Mouse (Mus musculus) cerebellum, adult 9-10 months (tissue): ENCODE results near the gene Rpl21.
A peak's percentile ranks its signal among the peaks of the same experiment; 100 is the strongest.

ENCODE experiments used
- DNase-seq: peaks from one replicate; pipeline ENCODE4 v3.0.0; 2022

Rpl21 gene

DNA sequence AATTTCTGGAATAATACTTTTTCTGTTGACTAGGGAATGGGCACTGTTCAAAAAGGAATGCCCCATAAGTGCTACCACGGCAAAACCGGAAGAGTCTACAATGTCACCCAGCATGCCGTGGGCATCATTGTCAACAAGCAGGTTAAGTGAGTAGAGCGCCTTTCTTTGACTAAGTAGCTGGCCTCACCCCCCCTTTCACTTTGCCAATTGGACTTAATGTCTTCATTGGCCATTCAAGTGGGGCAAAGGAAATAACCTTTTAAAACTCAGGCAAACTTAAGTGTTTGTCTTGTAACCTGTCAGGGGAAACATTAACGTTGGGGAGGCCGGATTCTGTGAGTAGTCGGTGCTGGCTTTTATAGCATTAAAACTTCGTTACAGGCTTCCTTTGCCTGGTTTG lies 2.3 kb downstream of the Rpl21 start:
- no peak for DNase-seq

DNA sequence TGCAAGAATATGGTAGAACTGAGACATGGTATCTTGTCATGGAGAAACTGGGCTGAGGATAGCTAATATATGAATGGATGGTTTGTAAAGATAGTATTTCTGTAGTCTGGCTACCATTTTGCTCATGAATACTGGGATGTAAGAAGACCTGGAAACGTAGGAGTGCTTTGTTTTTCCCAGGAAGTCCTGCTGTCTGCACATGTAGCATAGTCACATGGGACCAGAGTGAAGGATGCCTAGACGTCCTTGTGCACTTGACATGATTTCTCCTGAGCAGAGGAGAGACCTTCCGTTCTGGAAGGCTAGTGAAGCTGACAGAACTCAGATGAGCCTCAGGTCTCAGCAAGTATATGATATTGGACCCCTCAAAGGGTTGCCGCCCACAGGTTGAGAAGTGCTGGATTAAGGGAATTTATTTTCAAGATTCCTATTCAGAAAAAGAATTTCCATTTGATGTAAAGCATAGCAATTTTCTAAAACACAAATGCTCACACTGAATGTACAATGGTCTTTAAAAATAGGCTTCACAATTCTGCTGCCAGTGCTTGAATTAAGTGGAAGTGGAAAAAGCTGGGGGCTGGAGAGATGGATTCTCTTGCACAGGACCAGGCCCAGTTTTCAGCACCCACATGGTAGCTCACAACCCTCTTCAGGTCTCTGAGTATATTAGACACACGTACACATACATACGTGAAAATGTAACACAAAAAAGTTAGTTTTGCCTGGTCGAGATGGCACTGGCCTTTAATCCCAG lies 5.5 kb downstream of the Rpl21 start:
- DNase-seq: no peak

DNA sequence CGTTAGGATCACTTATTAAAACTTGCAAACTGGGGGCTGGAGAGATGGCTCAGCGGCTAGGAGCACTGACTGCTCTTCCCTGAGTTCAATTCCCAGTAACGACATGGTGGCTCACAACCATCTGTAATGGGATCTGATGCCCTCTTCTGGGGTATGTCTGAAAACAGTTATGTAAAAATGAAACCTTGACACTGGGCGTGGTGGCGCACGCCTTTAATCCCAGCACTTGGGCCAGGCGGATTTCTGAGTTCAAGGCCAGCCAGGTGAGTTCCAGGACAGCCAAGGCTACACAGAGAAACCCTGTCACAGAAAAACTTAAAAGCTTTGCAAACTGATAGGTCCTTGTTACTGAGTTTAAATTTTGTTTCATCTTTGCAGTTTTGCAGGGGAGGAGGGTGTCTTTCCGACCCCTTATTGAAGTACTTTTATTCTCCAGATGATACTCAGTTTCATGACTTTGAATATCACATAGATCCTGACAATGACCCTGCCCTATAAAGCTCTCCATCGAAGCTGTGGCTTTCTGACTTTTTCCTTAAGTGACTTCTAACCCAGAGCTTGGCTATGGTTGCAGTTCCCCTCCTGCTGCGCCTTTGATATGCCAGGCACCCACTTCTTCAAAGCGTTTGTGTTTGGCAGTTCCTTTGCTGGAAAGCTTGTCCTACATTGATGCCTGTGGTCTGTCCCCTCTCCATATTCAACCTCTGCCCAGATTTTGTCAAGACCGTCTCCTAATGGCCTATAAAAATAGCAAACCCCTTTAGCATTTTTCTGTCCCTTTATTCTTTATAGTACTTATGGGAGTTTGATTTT lies 6.4 kb downstream of the Rpl21 start:
- DNase-seq: no peak

DNA sequence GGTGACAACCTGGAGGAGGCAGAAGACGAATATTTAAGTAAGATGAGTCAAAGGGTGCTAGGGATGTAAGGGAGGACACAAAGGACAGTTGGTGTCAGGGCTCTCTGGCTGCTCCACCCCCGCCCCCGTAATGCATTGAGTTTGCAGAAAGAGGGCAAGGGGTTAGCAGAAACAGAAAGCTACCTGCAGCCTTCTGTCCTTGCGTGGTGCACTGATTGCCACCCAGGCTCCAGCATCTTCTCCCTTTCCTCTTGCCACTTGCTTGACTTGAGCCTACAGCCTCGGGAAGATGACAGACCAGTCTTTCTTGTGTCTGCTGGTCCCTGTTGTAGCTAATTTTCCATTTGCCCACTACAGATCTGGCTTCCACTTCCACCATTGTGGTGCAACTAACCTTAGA lies 7.1 kb downstream of the Rpl21 start:
- DNase-seq: no peak

DNA sequence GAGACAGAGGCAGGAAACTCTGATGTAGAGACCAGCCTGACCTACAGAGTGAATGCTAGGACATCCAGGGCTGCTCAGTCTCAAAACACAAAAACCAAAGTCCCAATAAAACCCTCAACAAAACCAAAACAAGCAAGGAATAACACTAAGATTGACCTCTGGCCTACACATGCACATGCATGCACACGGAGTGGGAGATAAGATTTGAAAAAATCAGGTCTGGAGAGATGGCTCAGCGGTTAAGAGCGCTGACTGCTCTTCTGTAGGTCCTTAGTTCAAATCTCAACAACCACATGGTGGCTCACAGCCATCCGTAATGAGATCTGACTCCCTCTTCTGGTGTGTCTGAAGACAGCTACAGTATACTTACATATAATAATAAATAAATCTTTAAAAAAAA lies 7.7 kb downstream of the Rpl21 start:
- no peak for DNase-seq

DNA sequence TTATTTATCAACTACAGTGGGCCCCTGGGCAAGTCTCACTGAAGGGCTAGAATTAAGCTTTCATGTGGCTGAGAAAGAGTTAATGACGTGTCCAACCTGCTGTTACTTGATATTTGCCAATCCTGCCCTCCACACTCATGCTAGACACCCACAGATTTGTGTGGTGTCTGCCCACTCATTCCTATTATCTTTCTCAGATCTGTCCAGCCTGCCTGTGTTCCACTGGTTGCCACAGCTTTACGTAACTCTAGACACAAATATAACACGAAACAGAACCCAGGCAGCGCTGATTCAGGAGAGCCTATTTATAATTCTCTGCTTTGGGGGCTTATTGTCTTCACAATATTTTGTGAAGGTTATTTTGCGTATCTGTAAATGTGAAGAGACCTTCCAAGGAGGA lies 8.6 kb downstream of the Rpl21 start:
- DNase-seq: no peak

DNA sequence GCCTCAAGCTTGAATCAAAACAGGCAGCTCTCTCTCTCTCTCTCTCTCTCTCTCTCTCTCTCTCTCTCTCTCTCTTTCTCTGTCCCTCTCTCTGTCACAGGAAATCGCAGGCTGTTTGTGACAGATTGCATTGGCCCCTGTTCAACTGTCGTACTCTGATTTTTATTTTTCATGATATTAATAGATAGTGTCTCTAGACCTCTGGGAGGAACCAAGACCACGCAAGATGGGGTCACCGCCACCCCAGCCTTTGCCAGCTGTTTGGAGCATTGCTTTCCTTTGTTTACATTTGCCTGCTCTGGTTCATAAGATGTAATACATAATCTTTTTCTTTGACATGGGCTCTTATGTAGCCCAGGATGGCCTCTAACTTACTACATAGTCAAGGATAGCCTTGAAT lies 9.3 kb downstream of the Rpl21 start:
- DNase-seq: no peak

DNA sequence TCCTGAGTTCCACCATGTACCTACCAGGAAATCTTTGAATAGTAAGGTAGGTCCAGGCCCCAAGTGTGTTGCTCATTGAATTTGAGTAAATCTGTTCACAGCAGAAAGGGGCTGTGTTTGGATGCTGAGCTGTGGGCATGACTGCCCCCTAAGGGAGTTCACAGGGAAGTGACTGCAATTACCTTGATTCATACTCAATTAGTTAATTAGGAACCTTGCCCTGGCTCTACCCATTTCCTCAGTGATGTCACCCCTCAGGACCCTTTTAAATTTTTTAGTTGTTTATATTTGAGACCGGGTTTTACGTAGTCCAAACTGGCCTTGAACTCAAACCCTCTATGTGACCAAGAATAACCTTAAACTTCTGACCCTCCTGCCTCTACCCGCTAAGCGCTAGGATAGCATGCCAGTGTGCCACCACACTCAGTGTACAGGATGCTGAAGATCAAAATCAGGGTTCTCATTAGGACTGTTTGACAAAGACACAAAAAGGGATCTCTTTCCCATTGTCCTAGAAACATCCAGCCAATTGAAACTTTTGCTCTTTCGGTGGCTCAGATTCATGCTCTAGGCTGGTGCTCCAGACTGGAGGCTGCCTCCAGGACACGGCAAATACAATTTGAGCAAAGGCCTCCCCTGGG lies 11.7 kb downstream of the Rpl21 start:
- peak; percentile 35 for DNase-seq

DNA sequence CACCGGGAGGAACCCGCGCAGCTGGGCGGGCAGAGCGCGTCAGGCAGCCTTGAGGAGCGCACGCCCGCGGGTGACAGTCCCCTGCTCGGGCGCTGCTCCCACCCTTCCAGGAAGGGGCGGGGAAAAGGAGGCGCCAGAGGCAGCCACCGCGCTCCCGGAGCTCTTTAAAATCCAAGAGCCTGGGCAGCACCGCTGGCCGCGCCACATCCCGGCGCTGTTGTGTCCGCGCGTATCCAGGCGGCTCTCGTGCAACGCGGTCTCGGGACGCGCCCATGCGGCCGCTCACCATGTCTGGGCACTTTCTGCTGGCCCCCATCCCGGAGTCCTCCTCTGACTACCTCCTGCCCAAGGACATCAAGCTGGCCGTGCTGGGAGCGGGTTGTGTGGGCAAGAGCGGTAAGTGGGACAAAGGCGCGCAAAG lies 12.3 kb downstream of the Rpl21 start, which contains the start of gene Rasl11a:
Gene Rasl11a (plus strand): TSS at position 127 of the 421 bp plus-strand sequence.
- peak; percentile 69 for DNase-seq

DNA sequence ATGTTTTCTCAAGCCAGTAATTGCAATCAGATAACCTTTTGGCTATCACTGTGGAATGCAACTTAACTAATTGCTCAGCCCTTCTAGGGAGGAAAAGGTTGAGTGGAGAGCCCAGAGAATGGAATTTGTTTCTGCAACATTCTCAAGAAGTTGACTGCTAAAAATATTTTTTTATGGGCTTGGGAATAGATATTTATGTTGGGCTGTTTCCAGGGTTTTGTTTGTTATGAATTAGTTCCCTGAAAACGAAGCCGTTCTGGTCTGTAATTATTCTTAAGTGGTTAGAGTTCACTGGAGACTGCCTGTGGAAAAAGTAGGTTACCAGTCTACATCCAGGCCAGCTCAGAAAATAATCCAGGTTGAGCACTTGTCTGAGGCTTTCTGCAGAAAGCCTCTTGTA lies 13.8 kb downstream of the Rpl21 start:
- no peak for DNase-seq

DNA sequence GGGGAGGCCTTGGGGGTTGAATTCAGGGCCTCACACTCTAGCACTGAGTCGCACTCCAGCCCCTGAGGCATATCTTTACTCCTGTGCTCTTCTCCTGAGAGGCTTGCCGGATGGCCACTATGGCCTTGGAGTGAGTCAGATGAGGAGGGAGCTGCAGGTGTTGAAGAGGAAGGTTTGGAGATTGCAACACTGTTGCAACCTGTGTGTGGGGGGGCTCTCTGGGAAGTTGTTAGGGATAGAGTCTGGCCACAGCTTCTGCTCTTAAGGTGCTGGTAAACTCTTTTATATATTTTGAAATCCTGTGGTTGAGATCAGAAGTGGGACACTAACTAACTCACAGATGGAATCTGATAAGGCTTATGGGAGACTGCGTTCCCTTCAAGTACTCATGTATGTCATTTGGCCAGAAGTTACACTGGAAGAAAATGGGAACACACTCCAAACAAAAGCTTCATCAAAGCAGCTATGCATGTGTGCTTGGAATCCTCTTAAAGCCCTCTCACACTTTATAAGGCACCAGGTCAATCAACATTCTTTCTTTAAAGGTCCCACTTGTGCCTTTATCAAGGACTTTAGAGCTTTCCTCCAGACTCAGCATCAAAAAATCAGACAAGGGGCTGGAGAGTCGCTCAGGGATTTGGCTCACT lies 16.4 kb downstream of the Rpl21 start:
- DNase-seq: no peak

DNA sequence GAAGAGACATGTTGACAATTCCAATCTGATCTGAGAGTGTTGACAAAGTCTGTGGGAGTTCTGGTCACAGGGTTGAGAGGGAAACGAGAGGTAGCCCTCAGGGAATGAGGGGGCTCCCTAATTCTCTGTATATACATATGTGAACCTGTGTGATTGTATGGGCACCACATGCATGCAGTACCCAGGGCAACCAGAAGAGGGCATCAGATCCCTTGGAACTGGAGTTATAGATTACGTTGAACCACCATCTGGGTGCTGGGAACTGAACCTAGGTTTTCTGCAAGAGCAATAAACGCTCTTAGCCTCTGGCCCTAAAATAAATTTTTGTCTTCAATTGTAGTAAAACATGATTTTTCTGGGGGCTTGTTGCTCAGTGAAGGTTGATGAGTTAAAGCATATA lies 23.4 kb downstream of the Rpl21 start:
- DNase-seq: no peak

DNA sequence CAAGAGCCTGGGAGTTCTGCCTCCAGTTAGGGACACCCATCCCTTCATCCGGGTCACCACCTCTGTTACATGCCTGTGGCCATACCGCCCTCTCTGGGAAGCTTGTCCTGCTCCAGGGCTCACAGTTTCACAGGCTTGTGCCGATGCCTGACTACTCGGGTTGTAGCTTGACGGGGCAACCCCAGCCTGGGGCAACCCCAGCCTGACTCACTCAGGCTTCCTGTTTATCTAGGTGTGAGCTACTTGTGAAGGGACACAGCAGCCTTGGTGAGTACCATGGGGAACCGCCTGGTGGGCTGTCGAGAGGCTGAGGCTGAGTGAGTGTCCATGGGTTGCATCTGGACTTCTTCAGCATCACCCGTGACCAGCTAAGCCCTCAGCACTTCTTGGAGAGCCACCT lies 24.9 kb downstream of the Rpl21 start:
- no peak for DNase-seq

DNA sequence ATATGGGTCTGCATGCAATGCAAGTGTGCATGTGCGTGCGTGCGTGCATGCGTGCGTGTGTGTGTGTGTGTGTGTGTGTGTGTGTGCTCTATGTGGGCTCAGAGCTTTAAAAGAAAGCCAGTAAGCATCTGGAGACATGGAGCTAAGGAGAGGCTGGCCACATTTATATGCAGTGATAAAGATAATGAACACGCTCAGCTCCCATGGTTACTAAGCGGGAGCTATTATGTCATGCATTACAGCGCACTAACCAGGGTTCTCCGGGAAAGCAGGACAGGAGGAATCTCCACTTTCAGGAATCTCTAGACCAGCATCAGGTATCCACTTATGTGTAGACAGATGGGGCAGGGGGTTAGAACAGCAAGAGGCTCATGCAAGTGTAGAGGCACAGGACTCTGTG lies 26.1 kb downstream of the Rpl21 start:
- no peak for DNase-seq

DNA sequence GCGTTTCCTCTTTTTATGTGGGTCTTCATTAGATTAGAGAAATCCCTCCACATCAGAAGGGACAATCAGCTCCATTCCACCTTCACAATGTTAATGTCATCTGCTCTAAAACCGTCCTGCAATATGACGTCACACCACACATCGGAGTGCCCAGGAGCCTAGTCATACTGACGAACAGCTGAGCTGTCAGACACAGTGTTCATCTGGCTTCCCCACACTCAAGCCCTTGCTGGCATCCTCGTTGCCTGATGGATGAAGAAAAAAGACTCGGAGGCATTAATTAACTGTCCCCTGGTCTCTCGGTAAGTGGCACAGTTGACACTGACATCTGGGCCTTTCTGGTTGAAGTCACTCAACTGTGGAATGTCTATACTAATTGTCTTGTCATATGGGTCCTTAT lies 26.6 kb downstream of the Rpl21 start:
- DNase-seq: no peak

DNA sequence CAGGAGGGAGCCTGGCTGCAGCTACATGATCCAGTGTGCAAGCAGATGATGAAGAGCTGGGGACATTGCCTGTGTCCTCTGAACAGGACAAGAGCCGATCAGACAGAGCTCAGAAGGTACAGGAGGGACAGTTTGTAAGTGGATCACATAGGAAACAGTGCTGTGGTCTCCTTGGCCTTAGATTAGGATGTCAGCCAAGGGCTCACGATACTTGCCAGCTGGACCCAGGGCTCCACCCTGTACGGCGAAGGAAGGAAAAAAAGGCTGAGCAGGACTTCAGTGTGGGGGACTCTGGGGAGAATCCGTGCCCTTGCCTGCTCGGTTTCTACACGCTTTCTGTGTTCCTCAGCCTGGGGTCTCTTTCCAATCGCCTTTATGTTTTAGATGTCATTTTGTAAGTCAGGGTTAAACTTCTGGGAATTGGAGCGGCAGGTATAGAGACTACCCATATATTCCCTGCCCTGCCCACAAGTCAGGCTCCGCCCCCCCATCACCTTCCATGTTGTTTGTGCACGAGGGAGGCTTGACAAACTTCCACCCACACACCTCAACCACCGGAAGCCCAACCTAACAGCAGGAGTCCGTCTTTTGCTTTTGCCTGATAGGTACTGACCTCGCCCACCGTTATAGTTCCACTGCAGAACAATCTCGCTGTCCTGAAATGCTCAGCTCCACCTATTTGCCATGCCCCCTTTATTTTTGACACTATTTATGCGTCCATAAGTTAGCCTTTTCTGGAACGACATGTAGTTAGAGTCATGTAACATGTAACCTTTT lies 27.7 kb downstream of the Rpl21 start:
- no peak for DNase-seq

DNA sequence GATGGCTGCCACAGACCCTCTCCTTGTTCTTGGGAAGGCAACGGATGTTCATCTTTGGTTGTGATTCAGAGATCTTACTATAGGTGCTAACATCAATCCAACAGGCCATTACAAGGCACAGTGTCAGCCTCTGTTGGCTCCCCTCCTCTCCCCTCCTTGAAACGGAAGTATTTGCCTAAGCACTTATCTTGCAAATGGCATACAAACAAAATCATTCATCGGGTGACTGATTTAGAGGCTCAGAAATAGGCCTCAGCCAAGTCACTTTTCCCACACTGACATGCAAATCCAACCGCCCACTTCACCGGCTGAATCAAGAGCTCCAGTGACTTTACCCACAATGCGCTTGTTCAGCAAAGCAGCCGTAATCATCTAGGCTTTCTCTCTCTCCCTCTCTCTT lies 28.9 kb downstream of the Rpl21 start:
- no peak for DNase-seq

DNA sequence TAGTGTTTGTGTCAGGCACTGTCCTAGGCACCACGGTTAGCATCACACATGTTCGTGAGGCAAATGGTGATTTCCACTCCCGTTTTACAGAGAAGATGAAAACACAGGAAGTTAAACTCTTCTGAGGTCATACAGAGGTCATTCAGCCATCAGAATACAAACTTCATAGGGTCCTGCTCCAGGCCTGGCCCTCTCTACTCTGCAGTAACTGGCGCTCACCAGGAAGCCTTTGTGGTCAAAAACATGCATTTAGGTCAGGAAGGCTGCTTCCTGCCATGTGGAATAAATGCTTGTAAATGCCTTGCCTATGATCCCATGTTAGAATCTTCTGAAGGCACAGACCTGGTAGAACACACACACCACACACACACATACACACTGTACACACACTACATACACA lies 32.8 kb downstream of the Rpl21 start:
- DNase-seq: no peak

DNA sequence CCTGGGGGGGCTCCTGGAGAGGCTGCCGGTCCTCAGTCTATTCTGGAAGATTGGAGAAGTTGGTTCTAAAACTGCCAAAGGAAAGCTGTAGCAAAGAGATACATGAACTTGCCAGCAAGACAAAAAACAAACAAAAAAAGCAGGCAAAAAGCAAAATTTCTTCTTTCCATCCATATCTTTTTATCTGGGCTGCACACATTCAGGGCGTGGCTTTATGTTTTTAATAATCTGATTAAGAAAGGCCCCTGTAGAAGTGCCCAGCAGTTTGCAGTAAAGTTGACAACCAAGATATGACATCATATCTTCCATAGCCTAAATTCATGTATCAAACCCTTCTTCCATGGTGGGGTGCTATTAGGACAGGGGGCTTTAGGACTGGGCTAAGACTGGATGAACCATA lies 33.6 kb downstream of the Rpl21 start:
- DNase-seq: no peak

DNA sequence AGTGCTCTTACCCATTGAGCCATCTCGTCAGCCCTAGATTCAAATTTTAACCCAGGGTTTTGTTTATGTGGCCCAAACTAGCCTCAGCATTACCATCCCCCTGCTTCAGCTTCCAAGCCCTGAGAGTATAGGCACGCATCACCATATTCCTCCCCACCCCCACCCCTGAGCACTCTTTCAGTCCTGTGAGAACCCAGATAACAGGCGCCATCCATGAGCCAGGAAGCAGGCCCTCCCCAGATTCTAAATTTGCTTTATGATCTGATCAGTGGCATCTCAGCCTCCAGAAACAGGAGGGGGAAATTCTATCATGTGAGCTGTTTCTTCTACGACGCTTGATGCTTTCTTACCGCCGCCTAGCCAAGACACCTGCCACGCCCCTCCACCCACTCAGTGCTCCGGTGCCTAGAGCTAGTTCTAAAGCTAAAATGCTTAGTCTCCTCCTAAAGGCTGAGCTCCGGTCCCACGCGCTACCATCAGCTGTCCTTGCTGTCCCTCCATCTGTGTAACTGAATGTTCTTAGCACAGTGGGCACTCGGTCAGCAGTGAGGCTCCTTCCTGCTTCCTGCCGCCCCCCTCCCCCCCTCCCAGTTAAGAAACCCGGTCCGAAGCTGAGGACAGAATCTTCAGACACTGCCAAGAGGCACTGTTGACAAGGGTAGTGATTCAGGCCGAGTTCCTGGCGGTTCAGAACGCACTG lies 34.7 kb downstream of the Rpl21 start:
- DNase-seq: peak; percentile 12

DNA sequence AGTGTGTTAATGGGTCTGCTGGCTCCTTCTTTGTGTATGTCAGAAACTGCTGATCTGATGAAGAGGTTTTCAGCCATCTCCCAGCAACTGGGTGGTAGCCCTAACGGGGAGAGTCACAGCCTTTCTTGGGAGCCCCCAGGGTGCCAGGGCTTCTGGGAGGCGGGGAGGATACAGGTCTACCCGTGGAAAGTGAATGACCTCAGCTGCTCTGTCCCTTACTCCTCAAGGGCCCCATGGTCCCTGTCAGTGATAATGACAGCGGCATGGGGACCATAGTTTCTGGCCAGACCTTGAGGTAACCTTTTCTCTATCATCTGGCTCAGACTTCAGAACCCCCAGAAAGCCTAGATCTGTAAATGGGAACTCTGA lies 35.2 kb downstream of the Rpl21 start:
- DNase-seq: peak; percentile 18
